Mouse (Mus musculus): Measurements from ENCODE around the gene Dusp3.

Gene Dusp3

GRCm38 (mm10) chr11:101986913-101987312 is at the start of gene Dusp3:
Gene Dusp3, minus strand, starts transcription at chr11:101987013.
- DNase-seq (ENCODE audit: low read depth, low spot score): no peak

DNA sequence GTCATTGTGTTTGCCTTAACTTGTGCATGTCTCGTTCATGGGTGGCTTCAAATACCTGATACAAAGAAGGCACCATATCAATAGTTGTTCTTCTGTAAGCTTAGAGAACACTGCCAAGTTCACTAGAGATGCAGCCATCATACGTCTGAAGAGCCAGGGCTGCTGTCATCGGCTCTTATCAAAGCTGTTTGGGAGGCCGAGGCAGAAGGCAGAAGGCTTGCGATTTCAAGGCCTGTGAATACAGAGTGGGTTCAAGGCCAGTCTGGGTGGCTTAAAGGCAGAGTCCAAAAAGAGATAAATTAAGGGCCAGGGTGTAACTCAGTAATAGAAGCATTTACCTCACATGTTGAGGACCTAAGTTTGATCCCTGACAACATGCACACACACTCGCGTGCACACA is 49.5 kb upstream of the Dusp3 start:
- DNase-seq (ENCODE audit: low read depth, low spot score): no peak

GRCm38 (mm10) chr11:102035456-102035960 is 48.7 kb upstream of the Dusp3 start:
- no peak for DNase-seq (ENCODE audit: low read depth, low spot score)

DNA sequence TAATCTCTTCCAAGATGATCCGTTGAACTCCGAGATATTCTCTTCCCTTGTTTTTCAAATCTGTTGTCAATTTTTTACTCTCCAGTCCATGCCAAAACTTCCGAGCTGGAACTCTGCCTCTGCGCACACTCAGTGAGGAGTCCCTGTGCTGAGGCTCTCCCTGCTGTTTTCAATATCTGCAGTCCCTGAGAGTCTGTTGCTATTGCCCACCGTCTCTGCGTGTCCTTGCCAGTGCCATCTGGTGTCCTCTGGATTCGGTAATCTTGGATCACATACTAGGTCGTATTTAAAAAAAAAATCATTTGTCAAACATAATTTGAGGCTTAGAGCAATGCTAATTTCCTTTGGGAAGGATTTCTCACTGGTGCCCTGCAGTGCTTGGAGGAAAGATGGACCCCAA is 48.1 kb upstream of the Dusp3 start:
- DNase-seq (ENCODE audit: low read depth, low spot score): no peak

- no peak for DNase-seq (ENCODE audit: low read depth, low spot score)
Observed at GRCm38 (mm10) chr11:102033055-102033591, 46.3 kb upstream of the Dusp3 start.

GRCm38 (mm10) chr11:102031149-102031548 is 44.3 kb upstream of the Dusp3 start:
- DNase-seq (ENCODE audit: low read depth, low spot score): no peak

DNA sequence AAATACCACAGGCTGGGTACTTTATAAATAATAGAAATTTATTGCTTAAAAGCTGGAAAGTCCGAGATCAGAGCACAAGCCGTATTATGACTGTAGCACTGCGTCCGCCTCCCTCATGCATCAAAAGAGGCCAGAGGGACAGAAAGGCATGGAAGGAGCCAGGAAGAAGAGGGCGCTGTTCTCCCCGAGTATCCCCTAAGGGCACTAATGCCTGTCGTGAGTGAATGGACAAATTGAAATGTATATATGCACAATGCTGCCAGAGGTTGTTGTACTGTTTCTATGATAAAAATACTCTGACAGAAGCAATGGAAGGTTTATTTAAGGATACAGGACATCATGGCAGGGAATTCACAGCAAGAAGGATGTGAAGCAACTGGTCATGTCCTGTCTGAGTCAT is 43.2 kb upstream of the Dusp3 start:
- DNase-seq (ENCODE audit: low read depth, low spot score): no peak

- no peak for DNase-seq (ENCODE audit: low read depth, low spot score)
Observed at GRCm38 (mm10) chr11:102029304-102029703, 42.5 kb upstream of the Dusp3 start.

DNA sequence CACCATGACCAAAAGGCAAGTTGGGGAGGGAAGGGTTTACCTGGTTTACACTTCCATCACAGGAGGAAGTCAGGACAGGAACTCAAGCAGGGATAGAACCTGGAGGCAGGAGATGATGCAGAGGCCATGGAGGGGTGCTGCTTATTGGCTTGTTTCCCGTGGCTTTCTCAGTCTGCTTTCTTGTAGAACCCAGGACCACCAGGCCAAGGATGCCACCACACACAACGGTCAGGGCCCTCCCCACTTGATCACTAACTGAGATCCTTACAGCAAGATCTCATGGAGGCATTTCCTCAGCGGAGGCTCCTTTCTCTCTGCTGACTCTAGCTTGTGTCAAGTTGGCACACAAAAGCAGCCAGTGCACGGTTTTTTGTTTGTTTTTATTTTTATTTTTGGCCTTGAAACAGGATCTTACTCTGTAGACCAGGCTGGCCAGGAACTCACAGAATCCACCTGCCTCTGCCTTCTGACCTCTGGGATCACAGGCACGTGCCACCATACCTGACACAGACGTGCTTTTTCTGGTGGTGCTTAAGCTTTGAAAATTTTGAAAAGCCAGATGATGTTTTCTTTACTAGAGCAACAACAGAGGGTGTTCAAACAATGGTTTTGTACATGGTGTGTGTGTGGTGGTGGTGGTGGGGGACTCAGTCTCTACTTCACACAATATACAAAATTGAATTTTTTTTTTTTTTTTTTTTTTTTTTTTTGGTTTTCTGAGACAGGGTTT is 41.4 kb upstream of the Dusp3 start, which contains the start of gene Mpp3:
Gene Mpp3, minus strand, starts transcription at position 375 of the 730 bp plus-strand sequence.
- no peak for DNase-seq (ENCODE audit: low read depth, low spot score)

GRCm38 (mm10) chr11:102027361-102028017 is 40.7 kb upstream of the Dusp3 start:
- no peak for DNase-seq (ENCODE audit: low read depth, low spot score)

DNA sequence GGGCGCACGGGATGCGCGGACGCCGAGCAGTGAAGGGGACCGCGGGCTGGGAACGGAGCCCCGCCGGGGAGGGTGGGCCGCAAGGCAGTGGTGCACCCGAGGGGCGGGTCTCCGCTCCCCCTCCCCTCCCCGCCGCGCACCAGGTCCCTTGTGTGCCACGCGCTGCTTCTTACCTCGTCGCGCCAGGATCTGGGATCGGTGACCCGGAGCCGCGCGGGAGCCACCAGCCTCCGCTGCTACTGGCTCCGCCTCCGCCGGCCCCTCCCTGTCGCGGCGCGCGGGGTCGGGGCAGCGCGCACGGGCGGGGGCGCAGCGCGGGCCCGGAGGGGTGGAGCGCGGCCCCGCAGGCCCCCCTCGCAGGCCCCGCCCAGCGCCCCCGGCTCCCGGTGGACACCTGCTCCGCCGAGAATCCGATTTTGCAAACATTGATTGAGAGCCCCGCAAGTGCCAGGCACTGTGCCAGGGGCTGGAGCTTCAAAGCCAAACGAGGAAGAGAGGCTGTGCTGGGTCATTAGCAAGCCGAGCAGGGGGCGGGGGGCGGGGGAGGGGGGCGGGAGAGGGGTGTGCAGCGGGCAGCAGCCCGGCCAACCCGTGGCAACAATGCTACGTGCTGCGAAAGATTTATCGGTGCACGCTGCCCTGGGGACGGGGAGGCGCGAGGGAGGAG is 40.0 kb upstream of the Dusp3 start:
- DNase-seq (ENCODE audit: low read depth, low spot score): peak; percentile 84

DNA sequence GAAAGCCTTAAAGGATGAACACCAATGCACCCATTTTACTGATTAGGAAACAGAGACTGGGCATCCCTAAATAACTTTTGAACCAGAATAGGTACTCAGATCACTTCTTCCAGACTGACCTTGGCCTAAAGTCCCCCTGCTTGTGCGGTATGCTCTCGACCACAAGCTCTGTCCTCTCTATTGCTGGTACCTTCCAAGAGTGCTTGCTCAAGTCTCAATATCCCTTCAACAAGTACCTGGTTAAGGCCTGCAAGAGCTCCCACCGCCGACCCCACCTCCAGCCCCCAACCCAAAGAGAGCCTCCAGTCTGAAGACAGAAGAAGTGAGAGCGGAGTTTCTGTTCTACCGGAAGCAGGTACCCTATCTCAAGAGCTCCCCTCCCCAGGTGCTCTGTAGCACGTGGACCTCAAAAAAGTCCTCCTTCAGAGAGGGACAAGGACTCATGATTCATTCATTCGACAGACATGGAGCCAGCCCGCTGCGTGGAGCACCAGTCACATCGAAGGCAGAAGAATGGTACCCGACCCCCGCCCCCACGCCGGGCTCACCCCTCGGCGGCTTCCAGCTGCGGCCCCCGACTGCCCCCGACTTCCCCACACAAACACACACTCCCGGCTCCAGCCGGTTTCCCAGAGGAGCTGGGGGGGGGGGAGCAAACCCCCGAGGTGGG is 39.3 kb upstream of the Dusp3 start:
- peak; percentile 37 for DNase-seq (ENCODE audit: low read depth, low spot score)

DNA sequence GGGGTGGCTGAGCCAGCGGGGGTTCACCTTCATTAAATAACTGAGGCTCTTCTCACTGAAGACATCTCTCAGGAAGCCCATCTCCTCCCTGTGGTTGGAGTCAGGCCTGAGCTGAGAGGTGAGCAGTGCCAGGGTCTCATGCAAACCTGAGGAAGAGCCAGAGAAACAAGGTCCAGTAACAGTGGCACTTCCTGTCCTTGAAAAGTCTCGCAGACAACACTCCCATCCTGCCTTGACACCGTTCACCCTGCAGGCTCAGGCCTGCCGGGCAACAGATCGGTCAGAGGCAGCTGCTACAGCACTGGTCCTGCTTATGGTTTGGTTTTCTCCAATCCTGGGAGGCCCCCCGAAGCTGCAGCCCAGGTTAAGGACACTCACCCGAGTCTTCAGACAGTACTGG is 38.5 kb upstream of the Dusp3 start:
- no peak for DNase-seq (ENCODE audit: low read depth, low spot score)

DNA sequence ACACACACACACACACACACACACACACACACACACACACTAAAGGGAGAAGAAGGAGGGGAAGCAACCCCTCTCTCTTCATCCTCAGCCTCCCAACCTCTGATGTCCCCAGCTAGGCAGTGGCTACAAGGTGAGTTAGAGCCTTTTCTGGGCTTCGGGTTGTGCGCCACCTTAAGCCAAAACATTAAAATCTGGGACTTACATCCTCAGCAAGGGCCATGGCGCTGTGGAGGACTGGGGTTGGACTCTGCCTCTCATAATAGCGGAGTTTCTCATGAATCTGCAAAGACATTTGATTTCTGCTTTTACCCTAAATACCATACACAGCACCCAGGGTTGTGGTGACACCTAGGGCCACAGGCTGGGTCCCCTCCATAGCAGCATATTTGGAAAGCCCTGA is 38.1 kb upstream of the Dusp3 start:
- no peak for DNase-seq (ENCODE audit: low read depth, low spot score)

- no peak for DNase-seq (ENCODE audit: low read depth, low spot score)
Observed at GRCm38 (mm10) chr11:102024084-102024758, 37.4 kb upstream of the Dusp3 start.

DNA sequence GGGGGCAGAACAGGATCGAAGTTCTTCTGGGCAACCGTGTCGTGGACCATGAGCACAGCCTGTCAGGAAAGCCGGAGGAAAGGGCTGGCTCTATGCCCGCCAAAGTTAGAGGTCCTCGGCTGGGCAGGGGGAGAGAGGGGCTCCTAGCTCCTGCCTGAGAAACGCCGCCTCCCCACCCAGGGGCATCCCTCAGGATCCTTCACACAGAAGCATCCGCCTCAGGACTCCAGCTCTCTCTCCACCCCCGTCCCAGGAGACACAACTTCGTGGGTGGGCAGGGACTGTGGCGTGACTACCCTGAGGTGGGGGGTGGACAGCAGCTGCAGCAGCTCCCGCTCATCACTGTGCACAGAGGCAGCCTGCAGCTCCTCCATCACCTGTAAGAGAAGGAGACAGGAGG is 36.6 kb upstream of the Dusp3 start:
- no peak for DNase-seq (ENCODE audit: low read depth, low spot score)

- DNase-seq (ENCODE audit: low read depth, low spot score): no peak
Observed at GRCm38 (mm10) chr11:102021196-102021595, 34.4 kb upstream of the Dusp3 start.

DNA sequence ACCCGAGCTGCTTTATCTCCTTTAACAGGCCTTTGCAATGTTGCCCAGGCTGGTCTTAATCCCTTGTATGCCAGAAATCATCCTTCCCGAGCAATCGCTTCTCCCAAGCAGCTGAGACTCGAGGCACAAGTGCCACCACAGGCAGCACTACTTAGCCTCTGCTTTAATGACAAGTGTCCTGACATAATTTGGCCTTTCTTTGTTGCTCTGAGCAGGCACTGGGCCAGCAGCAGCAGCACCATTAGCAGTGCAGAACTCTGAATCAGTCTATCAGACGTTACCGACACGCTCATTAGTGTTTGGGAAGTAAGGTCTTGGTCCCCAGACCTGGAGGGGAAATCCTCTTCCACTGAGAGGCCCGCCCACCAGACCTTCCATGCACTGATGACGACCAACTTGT is 32.9 kb upstream of the Dusp3 start:
- DNase-seq (ENCODE audit: low read depth, low spot score): no peak

GRCm38 (mm10) chr11:102016136-102016535 is 29.3 kb upstream of the Dusp3 start:
- no peak for DNase-seq (ENCODE audit: low read depth, low spot score)

GRCm38 (mm10) chr11:102015472-102015871 is 28.7 kb upstream of the Dusp3 start:
- DNase-seq (ENCODE audit: low read depth, low spot score): no peak

GRCm38 (mm10) chr11:102013201-102013600 is 26.4 kb upstream of the Dusp3 start:
- DNase-seq (ENCODE audit: low read depth, low spot score): no peak

All from forelimb bud, embryonic 11.5 days (tissue).